Mouse (Mus musculus): Measurements from ENCODE around the gene Ptpn3. TPM values are rescaled to one million over a fixed set of nuclear protein-coding genes. Genes with fewer than 3 reads are reported as not detected.

Gene Ptpn3
- polyA plus RNA-seq, 1 experiment: 1.1 TPM

GRCm38 (mm10) chr4:57299308-57299700, 2.3 kb downstream of the Ptpn3 start:
- Histone ChIP-seq H3K4me3 (ENCODE audit: extremely low read depth, insufficient read depth, insufficient read length) (no peak overlapping the region), H3K4me1 (ENCODE audit: control insufficient read depth, insufficient read depth, insufficient read length) (no peaks in the 10 kb centered on the region), H3K27me3 (ENCODE audit: control insufficient read depth, insufficient read depth, low read length) (peaks cover 11% of the 10 kb centered on the region), H3K36me3 (ENCODE audit: control insufficient read depth, insufficient read depth, low read length) (no peaks in the 10 kb centered on the region), H3K27ac (ENCODE audit: insufficient read depth, low read length) (no peak overlapping the region)
- WGBS: 28% methylated on average over 9 of the region's 9 CpGs
- DNase-seq (ENCODE audit: low read depth in 1 of 2, low spot score in 2 of 2): no peak
- no peak for TF ChIP-seq CTCF (IDR thresholded peaks at IDR 0.05; ENCODE audit: extremely low read depth, insufficient read depth, insufficient read length, insufficient replicate concordance)
- no peak for TF ChIP-seq POLR2A (IDR thresholded peaks at IDR 0.05; ENCODE audit: low read depth, low read length)

GRCm38 (mm10) chr4:57298181-57298580, 3.5 kb downstream of the Ptpn3 start:
- DNase-seq (ENCODE audit: low read depth in 1 of 2, low spot score in 2 of 2): no peak
- 94% methylated on average over 4 of the region's 4 CpGs for WGBS
- H3K27ac ChIP-seq (ENCODE audit: insufficient read depth, low read length): no peak overlapping the region
- H3K36me3 ChIP-seq (ENCODE audit: control insufficient read depth, insufficient read depth, low read length): no peaks in the 10 kb centered on the region
- TF ChIP-seq CTCF (IDR thresholded peaks at IDR 0.05; ENCODE audit: extremely low read depth, insufficient read depth, insufficient read length, insufficient replicate concordance): no peak
- no peak for TF ChIP-seq POLR2A (IDR thresholded peaks at IDR 0.05; ENCODE audit: low read depth, low read length)
- H3K4me1 ChIP-seq (ENCODE audit: control insufficient read depth, insufficient read depth, insufficient read length): no peaks in the 10 kb centered on the region
- H3K27me3 ChIP-seq (ENCODE audit: control insufficient read depth, insufficient read depth, low read length): peaks cover 11% of the 10 kb centered on the region
- H3K4me3 ChIP-seq (ENCODE audit: extremely low read depth, insufficient read depth, insufficient read length): no peak overlapping the region

- H3K4me3 ChIP-seq (ENCODE audit: extremely low read depth, insufficient read depth, insufficient read length): no peak overlapping the region
- 0 out of 2 replicates have a peak, but pooled peaks cover 3% of the 10 kb centered on the region for H3K27me3 ChIP-seq (ENCODE audit: control insufficient read depth, insufficient read depth, low read length)
- H3K4me1 ChIP-seq (ENCODE audit: control insufficient read depth, insufficient read depth, insufficient read length): no peaks in the 10 kb centered on the region
- peak in 1 of 2 experiments; percentile 6 for DNase-seq (ENCODE audit: low read depth in 1 of 2, low spot score in 2 of 2)
- H3K27ac ChIP-seq (ENCODE audit: insufficient read depth, low read length): no peak overlapping the region
- TF ChIP-seq POLR2A (IDR thresholded peaks at IDR 0.05; ENCODE audit: low read depth, low read length) (no peak), CTCF (IDR thresholded peaks at IDR 0.05; ENCODE audit: extremely low read depth, insufficient read depth, insufficient read length, insufficient replicate concordance) (no peak)
- H3K36me3 ChIP-seq (ENCODE audit: control insufficient read depth, insufficient read depth, low read length): no peaks in the 10 kb centered on the region
- 46% methylated on average over 9 of the region's 9 CpGs for WGBS
Observed at GRCm38 (mm10) chr4:57294971-57295656, 6.5 kb downstream of the Ptpn3 start.

GRCm38 (mm10) chr4:57292670-57293069, 9.0 kb downstream of the Ptpn3 start:
- Histone ChIP-seq H3K36me3 (ENCODE audit: control insufficient read depth, insufficient read depth, low read length) (no peaks in the 10 kb centered on the region), H3K27ac (ENCODE audit: insufficient read depth, low read length) (no peak overlapping the region), H3K27me3 (ENCODE audit: control insufficient read depth, insufficient read depth, low read length) (no peaks in the 10 kb centered on the region), H3K4me3 (ENCODE audit: extremely low read depth, insufficient read depth, insufficient read length) (no peak overlapping the region), H3K4me1 (ENCODE audit: control insufficient read depth, insufficient read depth, insufficient read length) (no peaks in the 10 kb centered on the region)
- 86% methylated on average over 5 of the region's 5 CpGs for WGBS
- no peak for DNase-seq (ENCODE audit: low read depth in 1 of 2, low spot score in 2 of 2)
- TF ChIP-seq CTCF (IDR thresholded peaks at IDR 0.05; ENCODE audit: extremely low read depth, insufficient read depth, insufficient read length, insufficient replicate concordance) (no peak), POLR2A (IDR thresholded peaks at IDR 0.05; ENCODE audit: low read depth, low read length) (no peak)

- WGBS: 94% methylated on average over 6 of the region's 6 CpGs
Observed at GRCm38 (mm10) chr4:57290049-57290448, 11.6 kb downstream of the Ptpn3 start.

GRCm38 (mm10) chr4:57287808-57288207, 13.8 kb downstream of the Ptpn3 start:
- TF ChIP-seq POLR2A (IDR thresholded peaks at IDR 0.05; ENCODE audit: low read depth, low read length) (no peak), CTCF (IDR thresholded peaks at IDR 0.05; ENCODE audit: extremely low read depth, insufficient read depth, insufficient read length, insufficient replicate concordance) (no peak)
- no peak for DNase-seq (ENCODE audit: low read depth in 1 of 2, low spot score in 2 of 2)
- Histone ChIP-seq H3K36me3 (ENCODE audit: control insufficient read depth, insufficient read depth, low read length) (no peaks in the 10 kb centered on the region), H3K4me3 (ENCODE audit: extremely low read depth, insufficient read depth, insufficient read length) (no peak overlapping the region), H3K27me3 (ENCODE audit: control insufficient read depth, insufficient read depth, low read length) (no peaks in the 10 kb centered on the region), H3K4me1 (ENCODE audit: control insufficient read depth, insufficient read depth, insufficient read length) (no peaks in the 10 kb centered on the region), H3K27ac (ENCODE audit: insufficient read depth, low read length) (no peak overlapping the region)
- 77% methylated on average over 3 of the region's 3 CpGs for WGBS

More at GRCm38 (mm10) chr4:57290049-57290448, 11.6 kb downstream of the Ptpn3 start:
- Histone ChIP-seq H3K4me1 (ENCODE audit: control insufficient read depth, insufficient read depth, insufficient read length) (no peaks in the 10 kb centered on the region), H3K36me3 (ENCODE audit: control insufficient read depth, insufficient read depth, low read length) (no peaks in the 10 kb centered on the region), H3K4me3 (ENCODE audit: extremely low read depth, insufficient read depth, insufficient read length) (no peak overlapping the region), H3K27me3 (ENCODE audit: control insufficient read depth, insufficient read depth, low read length) (no peaks in the 10 kb centered on the region), H3K27ac (ENCODE audit: insufficient read depth, low read length) (no peak overlapping the region)
- TF ChIP-seq POLR2A (IDR thresholded peaks at IDR 0.05; ENCODE audit: low read depth, low read length) (no peak), CTCF (IDR thresholded peaks at IDR 0.05; ENCODE audit: extremely low read depth, insufficient read depth, insufficient read length, insufficient replicate concordance) (no peak)
- no peak for DNase-seq (ENCODE audit: low read depth in 1 of 2, low spot score in 2 of 2)

- DNase-seq (ENCODE audit: low read depth in 1 of 2, low spot score in 2 of 2): no peak
- H3K4me3 ChIP-seq (ENCODE audit: extremely low read depth, insufficient read depth, insufficient read length): no peak overlapping the region
- H3K36me3 ChIP-seq (ENCODE audit: control insufficient read depth, insufficient read depth, low read length): no peaks in the 10 kb centered on the region
- WGBS: 87% methylated on average over 2 of the region's 2 CpGs
- H3K4me1 ChIP-seq (ENCODE audit: control insufficient read depth, insufficient read depth, insufficient read length): no peaks in the 10 kb centered on the region
- no peaks in the 10 kb centered on the region for H3K27me3 ChIP-seq (ENCODE audit: control insufficient read depth, insufficient read depth, low read length)
- no peak for TF ChIP-seq CTCF (IDR thresholded peaks at IDR 0.05; ENCODE audit: extremely low read depth, insufficient read depth, insufficient read length, insufficient replicate concordance)
- TF ChIP-seq POLR2A (IDR thresholded peaks at IDR 0.05; ENCODE audit: low read depth, low read length): no peak
- H3K27ac ChIP-seq (ENCODE audit: insufficient read depth, low read length): no peak overlapping the region
Observed at GRCm38 (mm10) chr4:57285251-57285650, 16.4 kb downstream of the Ptpn3 start.

All from spleen, adult 2 months (tissue).